Mouse (Mus musculus) cerebellum, postnatal 10 days (tissue): ENCODE data around the gene Pdk4.

Experiments used
- DNase-seq, 2 experiments: peaks; one replicate each; pipeline ENCODE4 v3.0.0; 2021; ENCODE audit warnings: mixed read lengths in 2 of 2

The Pdk4 gene

GRCm38 (mm10) chr6:5444331-5444898 lies 51.7 kb downstream of the Pdk4 start:
- DNase-seq: no peak

GRCm38 (mm10) chr6:5443104-5443863 lies 52.8 kb downstream of the Pdk4 start:
- no peak for DNase-seq

GRCm38 (mm10) chr6:5442316-5443085 lies 53.6 kb downstream of the Pdk4 start:
- DNase-seq: peak in 1 of 2 experiments; percentile 3

- no peak for DNase-seq
Observed at GRCm38 (mm10) chr6:5441221-5441620, 54.9 kb downstream of the Pdk4 start.

- peak in 1 of 2 experiments; percentile 24 for DNase-seq
Observed at GRCm38 (mm10) chr6:5437757-5438156, 58.4 kb downstream of the Pdk4 start.

- DNase-seq: no peak
Observed at GRCm38 (mm10) chr6:5433887-5434286, 62.2 kb downstream of the Pdk4 start.
